Mouse (Mus musculus): Measurements from ENCODE around the gene Elavl3.
"Not testable (repeated sequence)": the region's sequence is repeated elsewhere in the genome, so short reads cannot be mapped to it uniquely, and the experiment has no call there.

The Elavl3 gene

DNA sequence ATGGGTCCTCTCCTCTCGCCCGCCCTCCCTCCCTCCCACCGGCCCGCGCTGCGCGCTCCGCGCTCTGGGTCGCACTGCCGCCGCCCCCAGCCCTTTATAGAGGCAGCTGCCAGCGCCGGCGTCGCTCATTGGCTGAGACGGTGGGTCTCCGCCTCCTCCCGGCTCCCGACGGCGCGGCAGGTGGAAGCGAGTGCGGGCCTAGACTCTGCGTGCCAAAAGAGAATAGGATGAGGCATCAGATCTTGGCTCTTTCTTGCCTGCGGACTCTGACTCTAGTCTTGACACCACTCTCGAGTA is at the start of gene Elavl3:
Elavl3 (minus strand) TSS at position 66 of the 297 bp plus-strand sequence.
- DNase-seq: peak; percentile 97

DNA sequence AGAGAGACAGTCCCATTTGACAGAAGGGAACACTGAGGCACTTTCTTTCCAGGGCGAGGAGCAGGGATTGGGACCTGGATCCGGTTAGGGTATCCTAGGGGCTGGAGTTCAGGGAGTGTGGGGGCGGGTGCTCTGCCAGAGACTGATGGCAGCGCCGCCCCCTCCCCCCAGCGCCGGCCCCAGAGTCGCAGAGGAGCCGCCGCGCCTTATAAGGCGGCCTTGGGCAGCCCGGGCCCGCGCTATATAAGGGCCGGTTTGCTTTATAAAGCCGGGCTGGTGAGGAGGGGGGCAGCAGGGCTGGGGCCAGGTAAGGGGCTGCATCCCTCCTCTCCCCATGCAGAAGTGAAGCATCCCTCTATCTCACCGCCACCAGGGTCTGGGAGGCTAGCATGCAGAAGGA is 48.1 kb upstream of the Elavl3 start:
- no peak for DNase-seq

GRCm38 (mm10) chr9:22098993-22099696 is 47.3 kb upstream of the Elavl3 start, which contains the start of gene Cnn1:
TSS of gene Cnn1 (plus strand) at chr9:22099216.
- DNase-seq: peak in 1 of 2 experiments; percentile 47

- DNase-seq: peak; percentile 86 to 90
Observed at GRCm38 (mm10) chr9:22095854-22096307, 44.1 kb upstream of the Elavl3 start.

GRCm38 (mm10) chr9:22092746-22093145 is 40.9 kb upstream of the Elavl3 start:
- no peak for DNase-seq

DNA sequence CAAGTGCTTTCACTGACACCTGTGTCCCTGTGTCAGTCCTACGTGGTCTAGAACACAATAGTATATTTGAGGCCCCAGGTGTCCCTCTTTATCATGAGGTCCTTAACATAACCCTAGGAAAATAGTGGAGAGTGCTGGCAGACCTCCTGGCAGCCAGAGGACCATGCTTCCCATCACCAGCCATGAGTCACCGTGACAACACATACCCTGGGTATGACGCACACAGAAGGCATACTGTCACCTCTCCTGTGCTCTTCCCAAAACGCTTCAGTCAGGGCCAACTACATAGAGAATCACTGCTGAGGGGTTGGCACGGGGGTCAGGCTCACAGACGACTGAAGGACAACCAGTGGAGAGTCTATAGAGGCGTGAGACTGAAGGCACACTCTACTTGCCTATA is 38.2 kb upstream of the Elavl3 start:
- DNase-seq: no peak

DNA sequence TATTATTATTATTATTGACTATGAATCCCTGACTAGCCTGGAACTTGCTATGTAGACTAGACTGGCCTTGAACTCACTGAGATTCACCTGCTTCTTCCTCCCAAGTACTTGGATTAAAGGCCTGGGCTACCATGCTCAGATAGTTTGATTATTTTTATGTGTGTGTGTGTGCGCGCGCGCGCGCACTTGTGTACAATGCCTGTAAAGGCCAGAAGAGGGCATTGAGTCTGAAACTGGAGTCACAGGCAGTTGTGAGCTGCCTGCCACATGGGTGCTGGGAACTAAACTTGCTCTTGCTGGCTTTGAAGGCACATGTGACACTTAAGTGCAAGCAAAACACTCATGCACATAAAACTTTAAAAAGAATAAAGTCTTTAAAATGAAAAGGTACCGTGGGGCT is 37.5 kb upstream of the Elavl3 start:
- DNase-seq: no peak

DNA sequence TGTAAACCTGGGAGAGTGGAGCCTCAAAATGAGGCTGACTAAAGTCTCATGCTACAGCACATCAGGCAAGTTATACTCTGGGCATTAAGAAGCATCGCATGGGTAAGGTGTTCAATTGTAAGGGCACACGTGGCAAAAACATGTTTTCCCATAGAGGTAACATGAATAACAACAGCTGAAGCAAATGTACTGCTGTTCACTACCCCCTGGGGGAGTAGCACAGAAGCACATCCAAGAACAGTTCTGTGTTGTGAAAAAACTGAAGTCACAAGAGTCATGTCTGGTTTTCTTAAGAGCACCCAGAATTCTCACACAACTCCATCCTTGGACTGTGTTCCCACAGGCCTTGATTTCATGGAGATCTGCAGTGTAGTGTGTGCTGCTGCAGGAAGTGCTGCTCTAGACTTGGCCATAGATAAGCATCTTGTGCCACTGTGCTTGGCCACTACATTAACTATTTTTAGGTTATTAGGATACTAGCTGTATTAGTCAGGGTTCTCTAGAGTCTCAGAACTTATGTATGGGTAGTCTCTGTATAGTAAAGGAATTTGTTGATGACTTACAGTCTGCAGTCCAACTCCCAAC is 35.3 kb upstream of the Elavl3 start:
- DNase-seq: no peak

DNA sequence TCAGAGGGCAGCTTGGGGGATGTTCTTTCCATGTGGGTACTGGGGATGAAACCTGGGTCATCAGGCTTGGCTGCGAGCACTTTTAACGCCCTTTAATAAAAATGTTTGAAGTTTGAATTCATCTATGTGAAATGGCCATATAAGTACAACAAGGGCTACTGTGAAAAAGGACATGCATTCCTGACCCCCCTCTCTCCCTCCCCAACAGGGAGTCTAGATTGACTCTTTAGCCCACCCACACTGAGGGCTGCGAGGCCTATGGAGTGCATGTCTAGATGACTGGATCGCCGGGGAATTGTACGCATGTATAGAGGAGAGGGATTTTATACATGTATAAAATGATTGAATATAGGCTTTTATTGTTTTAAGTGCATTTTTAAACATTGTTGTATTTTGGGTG is 34.2 kb upstream of the Elavl3 start:
- DNase-seq: no peak

DNA sequence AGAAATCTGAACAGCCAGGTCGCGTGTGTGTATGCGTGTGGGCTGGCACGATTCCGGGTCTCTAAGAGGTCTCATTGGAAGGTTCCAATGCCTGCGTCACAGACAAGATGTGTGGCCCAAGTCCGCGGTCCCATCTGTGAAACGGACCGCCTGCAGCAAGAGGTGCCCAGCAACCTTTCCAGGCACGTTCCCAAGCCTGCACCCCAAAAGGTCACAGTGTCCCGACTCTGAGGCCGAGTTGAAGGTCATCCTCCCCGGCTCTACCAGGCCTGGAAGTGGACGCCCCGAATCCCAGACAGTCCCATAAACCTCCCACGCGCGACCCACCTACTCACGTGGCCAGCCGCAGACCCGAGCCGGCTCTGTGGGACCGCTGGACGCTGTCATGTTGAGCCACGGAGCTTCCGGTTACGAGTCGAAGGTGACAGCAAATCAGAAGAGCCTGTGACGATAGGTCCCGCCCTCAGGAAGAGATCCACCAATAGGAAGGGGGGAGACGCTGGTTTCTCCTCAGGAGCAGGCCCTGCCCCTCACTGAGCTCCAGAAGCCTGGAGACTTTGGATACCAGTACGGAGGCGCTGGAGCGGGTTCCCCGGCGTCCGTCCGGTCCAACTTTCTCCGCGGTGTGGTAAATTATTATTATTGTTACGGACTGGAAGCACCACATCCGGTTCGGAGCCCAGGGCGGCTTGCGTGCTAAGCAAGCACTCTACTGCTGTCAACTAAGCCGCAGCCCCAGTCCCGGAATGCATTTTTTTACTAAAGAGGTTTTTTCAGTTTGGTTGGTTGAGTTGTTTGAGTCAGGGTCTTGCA is 33.4 kb upstream of the Elavl3 start, which contains the start of gene Ecsit:
Ecsit (minus strand) TSS at position 417 of the 813 bp plus-strand sequence.
- peak; percentile 94 to 96 for DNase-seq

DNA sequence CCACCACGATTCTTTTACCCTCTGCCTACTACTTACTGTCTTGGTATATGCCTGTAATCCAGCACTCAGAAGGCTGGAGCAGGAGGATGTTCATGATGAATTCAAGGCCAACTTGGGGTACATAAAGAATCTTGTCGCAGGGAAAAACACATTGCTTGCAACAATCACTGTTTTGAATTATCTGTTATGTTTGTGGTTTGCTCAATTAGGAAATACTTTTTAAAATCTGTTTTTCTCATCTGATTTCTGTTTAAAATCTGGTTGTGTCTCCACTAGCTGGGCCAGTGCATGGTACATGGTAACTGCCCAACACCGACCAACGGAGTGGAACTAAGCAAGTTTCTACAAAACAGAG is 32.8 kb upstream of the Elavl3 start:
- DNase-seq: no peak

- DNase-seq: no peak
Observed at GRCm38 (mm10) chr9:22076223-22076622, 24.4 kb upstream of the Elavl3 start.

- DNase-seq: not testable (repeated sequence)
Observed at GRCm38 (mm10) chr9:22075778-22076177, 24.0 kb upstream of the Elavl3 start.

- DNase-seq: peak; percentile 44 to 58
Observed at GRCm38 (mm10) chr9:22072276-22072675, 20.5 kb upstream of the Elavl3 start.

- peak; percentile 99 for DNase-seq
Observed at GRCm38 (mm10) chr9:22070791-22071573, 19.2 kb upstream of the Elavl3 start, which contains the start of the genes Gm49318 and Zfp653. TSS of gene Gm49318 (minus strand) at chr9:22071259. TSS of gene Zfp653 (minus strand) at chr9:22071376.

DNA sequence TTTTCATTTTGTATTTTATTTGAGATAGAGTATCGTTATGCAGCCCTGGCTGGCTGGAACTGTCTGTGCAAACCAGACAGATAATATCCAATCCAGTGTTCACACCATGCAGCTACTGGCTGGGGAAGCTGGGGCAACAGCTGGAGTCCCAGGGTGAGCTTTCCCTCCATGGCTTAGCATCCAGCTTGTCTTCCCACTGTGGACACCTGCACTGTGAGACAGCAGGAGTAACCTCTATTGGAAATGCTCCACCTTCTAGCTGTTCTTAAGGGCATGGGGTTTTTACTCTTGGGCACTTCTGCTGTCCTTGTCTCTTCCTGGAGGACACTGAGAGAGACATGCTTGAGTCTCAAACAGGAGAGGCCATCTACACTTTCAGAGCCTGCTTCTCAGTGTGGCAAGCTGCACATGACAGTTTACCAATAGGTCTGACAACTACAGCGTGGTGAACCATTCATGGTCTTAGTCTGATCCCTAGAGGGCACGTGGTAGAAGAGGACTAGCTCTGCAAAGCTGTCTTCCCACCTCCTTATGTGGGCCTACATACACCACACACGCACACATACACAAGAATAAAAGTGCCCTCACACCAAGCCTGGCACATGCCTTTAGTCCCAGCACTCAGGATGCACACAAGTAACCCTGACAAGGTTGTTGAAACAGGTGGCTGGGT is 18.2 kb upstream of the Elavl3 start:
- peak in 1 of 2 experiments; percentile 9 for DNase-seq

DNA sequence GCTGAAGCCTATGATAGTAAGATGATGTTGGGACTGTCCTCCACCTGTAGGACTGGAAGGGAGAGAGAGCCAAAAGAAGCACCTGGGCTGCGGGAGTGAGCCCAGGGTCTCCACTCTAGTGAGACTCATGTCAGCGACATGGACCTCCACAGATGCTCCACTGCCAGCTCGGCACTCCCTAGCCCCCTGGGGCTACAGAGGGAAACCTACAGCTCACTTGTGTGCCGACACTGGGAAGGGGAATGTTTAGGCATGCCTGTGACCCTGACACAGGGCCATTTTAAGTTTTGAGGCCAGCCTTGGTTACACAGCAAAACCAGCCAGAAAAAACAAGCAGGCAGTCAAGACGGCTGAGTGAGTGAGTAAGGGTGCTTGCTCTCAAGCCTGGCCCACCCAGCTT is 15.4 kb upstream of the Elavl3 start:
- DNase-seq: peak in 1 of 2 experiments; percentile 6

- DNase-seq: peak; percentile 71 to 87
Observed at GRCm38 (mm10) chr9:22066433-22066832, 14.6 kb upstream of the Elavl3 start.

DNA sequence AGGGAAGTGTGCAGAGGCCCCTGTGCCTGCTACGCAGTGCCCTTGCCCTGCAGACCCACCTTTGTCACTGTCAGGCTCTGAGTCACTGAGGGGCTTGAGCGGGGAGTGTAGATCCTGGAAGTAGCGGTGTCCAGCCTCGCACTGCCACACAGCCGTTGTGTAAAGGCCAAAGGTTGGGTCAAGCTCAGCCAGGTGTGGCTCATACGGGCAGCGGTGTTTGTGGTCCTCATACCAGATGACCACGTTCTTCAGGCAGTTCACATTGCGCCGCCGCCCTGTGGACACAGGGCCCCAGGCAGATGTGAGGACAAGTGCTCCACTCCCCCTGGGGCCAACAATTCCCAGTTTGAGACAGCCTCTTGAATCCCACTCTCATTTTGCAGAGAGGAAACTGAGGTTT is 13.8 kb upstream of the Elavl3 start:
- no peak for DNase-seq

GRCm38 (mm10) chr9:22064341-22064740 is 12.5 kb upstream of the Elavl3 start:
- peak; percentile 85 to 87 for DNase-seq

- DNase-seq: peak; percentile 35 to 43
Observed at GRCm38 (mm10) chr9:22061339-22061738, 9.5 kb upstream of the Elavl3 start.

DNA sequence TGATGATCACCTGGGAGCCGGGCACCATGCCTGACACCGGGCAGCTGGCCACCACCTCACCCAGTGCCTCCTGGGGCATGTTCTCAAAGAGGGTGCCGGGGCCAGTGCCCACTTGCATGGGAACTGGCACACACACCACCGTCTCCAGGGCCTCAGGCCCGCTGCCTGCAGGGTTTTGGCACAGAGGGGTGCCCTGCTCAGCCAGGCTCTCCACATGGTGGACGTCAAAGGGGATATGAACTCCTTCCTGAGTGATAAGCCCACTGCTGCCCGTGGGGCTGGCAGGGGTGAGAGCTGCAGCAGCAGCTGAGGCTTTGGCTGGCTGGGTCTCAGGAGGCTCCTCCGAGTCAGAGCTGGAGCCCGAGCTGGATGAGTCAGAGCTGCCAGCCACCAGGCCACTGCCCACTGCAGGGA is 6.2 kb upstream of the Elavl3 start:
- DNase-seq: peak; percentile 64 to 74

Measured in cerebellum, postnatal 14 days (tissue).